Mouse (Mus musculus): ENCODE measurements at regions not wholly inside any gene's neighbourhood (a gene's known extent, or its start where the extent isn't known, plus 50 kb on each side); places are given as distances from the start of the nearest gene placed in this dataset.

DNA sequence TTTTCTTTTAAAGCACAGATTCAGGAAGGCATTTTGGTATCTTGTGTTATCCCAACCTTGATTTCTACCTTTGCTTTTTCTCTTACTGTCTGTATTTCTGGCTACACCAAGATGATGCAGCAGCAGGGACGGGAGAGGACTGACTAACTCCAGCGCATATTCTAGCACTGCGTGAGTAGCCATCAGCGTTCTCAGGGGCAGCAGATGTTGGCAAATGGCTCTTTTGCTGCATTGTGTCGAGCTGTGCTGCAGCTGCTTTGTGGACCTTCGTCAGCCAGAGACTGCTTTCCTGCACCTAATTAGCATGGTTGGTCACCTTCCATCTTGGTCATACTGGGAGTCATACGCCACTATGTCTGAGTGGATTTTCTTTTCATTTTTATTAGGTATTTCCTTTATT is 133.4 kb upstream of the D16Ertd472e start:
- no peaks in the 10 kb centered on the region for H3K4me1 ChIP-seq (ENCODE audit: control insufficient read depth, insufficient read depth, low read length)
- no peaks in the 10 kb centered on the region for H3K27me3 ChIP-seq (ENCODE audit: control insufficient read depth, insufficient read depth, low read length)
- no peak overlapping the region for H3K4me3 ChIP-seq (ENCODE audit: low read depth, low read length)
- H3K9ac ChIP-seq (ENCODE audit: low read length), result no peak overlapping the region
- no peaks in the 10 kb centered on the region for H3K36me3 ChIP-seq (ENCODE audit: control insufficient read depth, insufficient read depth, low read length)
- H3K9me3 ChIP-seq (ENCODE audit: control insufficient read depth, low read length), result no peaks in the 10 kb centered on the region
- ATAC-seq (ENCODE audit: insufficient read depth, low FRiP score, low TSS enrichment) (peak; percentile 48; the same call in 1 of the 2 replicates), DNase-seq (ENCODE audit: low spot score) (no peak)
- no peak overlapping the region for H3K4me2 ChIP-seq (ENCODE audit: low read depth)
- WGBS, result 69% methylated on average over 7 of the region's 7 CpGs
- H3K27ac ChIP-seq (ENCODE audit: low read depth, low read length), result no peak overlapping the region

DNA sequence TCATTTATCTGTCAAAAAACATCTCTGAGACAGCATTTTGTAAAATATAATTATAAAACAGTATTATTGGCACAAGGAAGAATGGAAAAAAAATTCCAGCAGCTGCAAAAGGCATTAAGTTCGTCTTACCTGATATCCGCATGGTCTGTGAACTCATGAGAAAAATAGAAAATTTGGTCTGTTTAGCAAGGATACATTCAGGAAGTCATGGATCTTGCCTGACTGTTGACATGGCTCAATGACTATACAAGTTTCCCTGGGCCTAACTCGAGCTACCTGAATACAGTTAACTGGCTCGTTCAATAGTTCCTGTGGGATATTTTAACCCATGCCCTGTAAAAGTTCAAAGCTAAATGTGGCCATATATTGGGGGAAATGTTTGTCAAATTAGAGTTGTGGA is 131.1 kb upstream of the D16Ertd472e start:
- Histone ChIP-seq H3K4me2 (ENCODE audit: low read depth) (no peak overlapping the region), H3K27me3 (ENCODE audit: control insufficient read depth, insufficient read depth, low read length) (no peaks in the 10 kb centered on the region), H3K9me3 (ENCODE audit: control insufficient read depth, low read length) (no peaks in the 10 kb centered on the region), H3K36me3 (ENCODE audit: control insufficient read depth, insufficient read depth, low read length) (no peaks in the 10 kb centered on the region), H3K4me1 (ENCODE audit: control insufficient read depth, insufficient read depth, low read length) (no peaks in the 10 kb centered on the region), H3K9ac (ENCODE audit: low read length) (no peak overlapping the region), H3K27ac (ENCODE audit: low read depth, low read length) (no peak overlapping the region), H3K4me3 (ENCODE audit: low read depth, low read length) (no peak overlapping the region)
- DNase-seq (ENCODE audit: low spot score) (no peak), ATAC-seq (ENCODE audit: insufficient read depth, low FRiP score, low TSS enrichment) (no peak)
- WGBS, result 80% methylated on average over 4 of the region's 4 CpGs

DNA sequence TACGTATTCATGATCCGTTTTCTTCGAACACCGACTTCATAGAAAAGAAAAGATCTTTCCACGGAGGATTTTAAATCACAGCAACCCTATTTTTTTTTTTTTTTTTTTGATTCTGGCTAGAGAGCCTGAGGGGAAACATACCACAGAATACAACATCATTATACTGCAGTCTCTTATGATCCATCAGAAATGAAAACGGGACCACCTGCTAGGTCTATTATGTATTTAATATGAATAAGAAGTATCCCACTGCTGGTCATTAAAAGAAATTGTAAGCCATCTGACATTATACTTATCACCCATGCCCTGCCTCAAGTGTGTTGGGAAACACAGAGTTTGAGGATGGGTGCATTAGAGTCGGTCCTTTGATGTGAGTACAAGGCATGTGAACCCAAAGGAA is 130.7 kb upstream of the D16Ertd472e start:
- ATAC-seq (ENCODE audit: insufficient read depth, low FRiP score, low TSS enrichment), result no peak
- 85% methylated on average over 7 of the region's 7 CpGs for WGBS

DNA sequence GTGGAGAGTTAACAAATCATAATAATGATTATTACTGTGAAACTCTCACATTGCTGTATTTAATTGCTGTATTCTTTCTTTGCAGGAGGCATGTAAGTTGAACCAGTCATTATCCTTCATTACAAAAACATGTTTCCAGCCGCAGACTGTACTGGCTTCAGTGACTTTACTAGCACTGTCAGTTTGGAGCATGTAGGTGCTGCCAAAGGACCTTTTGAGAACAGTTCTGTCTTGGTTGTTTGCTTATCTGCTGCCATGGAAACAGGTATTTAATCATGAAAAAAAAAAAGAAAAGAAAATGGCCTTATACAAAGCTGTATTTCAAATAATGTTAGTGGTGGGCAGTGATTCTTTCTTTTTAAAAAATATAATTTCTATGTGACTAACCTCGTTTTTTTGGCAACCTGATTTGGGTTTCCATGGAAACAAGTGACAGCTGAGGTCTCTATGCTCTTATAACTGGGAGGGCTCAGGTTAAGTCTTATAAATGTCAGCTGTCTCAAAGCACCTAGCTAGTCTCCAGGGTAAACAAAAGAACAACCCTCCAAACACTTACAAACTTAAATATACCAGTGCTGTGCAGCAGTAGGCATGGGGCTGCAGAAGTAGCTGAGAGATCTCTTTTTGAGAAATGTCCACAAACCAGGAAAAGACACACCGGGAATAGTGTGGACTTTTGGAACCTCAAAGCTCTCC is 121.2 kb upstream of the D16Ertd472e start:
- Histone ChIP-seq H3K4me2 (ENCODE audit: low read depth) (no peak overlapping the region), H3K9ac (ENCODE audit: low read length) (no peak overlapping the region), H3K36me3 (ENCODE audit: control insufficient read depth, insufficient read depth, low read length) (no peaks in the 10 kb centered on the region), H3K27me3 (ENCODE audit: control insufficient read depth, insufficient read depth, low read length) (no peaks in the 10 kb centered on the region), H3K4me3 (ENCODE audit: low read depth, low read length) (no peak overlapping the region), H3K9me3 (ENCODE audit: control insufficient read depth, low read length) (no peaks in the 10 kb centered on the region), H3K27ac (ENCODE audit: low read depth, low read length) (no peak overlapping the region), H3K4me1 (ENCODE audit: control insufficient read depth, insufficient read depth, low read length) (no peaks in the 10 kb centered on the region)
- no peak for ATAC-seq (ENCODE audit: insufficient read depth, low FRiP score, low TSS enrichment)
- WGBS, result 63% methylated on average over 3 of the region's 3 CpGs
- no peak for DNase-seq (ENCODE audit: low spot score)

More for the DNA sequence above, 130.7 kb upstream of the D16Ertd472e start:
- H3K4me2 ChIP-seq (ENCODE audit: low read depth), result no peak overlapping the region
- no peaks in the 10 kb centered on the region for H3K4me1 ChIP-seq (ENCODE audit: control insufficient read depth, insufficient read depth, low read length)
- no peak overlapping the region for H3K4me3 ChIP-seq (ENCODE audit: low read depth, low read length)
- no peak for DNase-seq (ENCODE audit: low spot score)
- H3K9me3 ChIP-seq (ENCODE audit: control insufficient read depth, low read length), result no peaks in the 10 kb centered on the region
- H3K27ac ChIP-seq (ENCODE audit: low read depth, low read length), result no peak overlapping the region
- H3K36me3 ChIP-seq (ENCODE audit: control insufficient read depth, insufficient read depth, low read length), result no peaks in the 10 kb centered on the region
- no peak overlapping the region for H3K9ac ChIP-seq (ENCODE audit: low read length)
- H3K27me3 ChIP-seq (ENCODE audit: control insufficient read depth, insufficient read depth, low read length), result no peaks in the 10 kb centered on the region

DNA sequence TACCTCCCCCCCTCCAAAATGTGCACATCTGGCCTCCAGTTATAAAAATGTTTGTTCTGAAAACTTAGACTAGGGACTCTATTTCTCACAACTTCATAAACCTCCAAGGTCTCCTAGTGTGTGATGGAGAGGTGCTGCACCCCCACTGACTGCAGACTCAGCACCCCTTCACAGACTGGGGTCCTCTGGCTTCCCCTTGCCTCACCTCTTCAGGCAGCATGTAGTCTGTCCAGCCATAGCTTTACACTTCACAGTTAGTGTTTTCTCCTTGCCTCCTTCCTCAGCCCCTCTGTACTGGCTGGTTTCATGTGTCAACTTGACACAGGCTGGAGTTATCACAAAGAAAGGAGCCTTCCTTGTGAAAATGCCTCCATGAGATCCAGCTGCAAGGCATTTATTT is 111.7 kb upstream of the D16Ertd472e start:
- H3K4me3 ChIP-seq (ENCODE audit: low read depth, low read length), result no peak overlapping the region
- H3K36me3 ChIP-seq (ENCODE audit: control insufficient read depth, insufficient read depth, low read length), result no peaks in the 10 kb centered on the region
- H3K27ac ChIP-seq (ENCODE audit: low read depth, low read length), result no peak overlapping the region
- H3K27me3 ChIP-seq (ENCODE audit: control insufficient read depth, insufficient read depth, low read length), result no peaks in the 10 kb centered on the region
- DNase-seq (ENCODE audit: low spot score) (peak; percentile 14), ATAC-seq (ENCODE audit: insufficient read depth, low FRiP score, low TSS enrichment) (no peak)
- no peak overlapping the region for H3K9ac ChIP-seq (ENCODE audit: low read length)
- no peaks in the 10 kb centered on the region for H3K9me3 ChIP-seq (ENCODE audit: control insufficient read depth, low read length)
- no peak overlapping the region for H3K4me2 ChIP-seq (ENCODE audit: low read depth)
- no peaks in the 10 kb centered on the region for H3K4me1 ChIP-seq (ENCODE audit: control insufficient read depth, insufficient read depth, low read length)

DNA sequence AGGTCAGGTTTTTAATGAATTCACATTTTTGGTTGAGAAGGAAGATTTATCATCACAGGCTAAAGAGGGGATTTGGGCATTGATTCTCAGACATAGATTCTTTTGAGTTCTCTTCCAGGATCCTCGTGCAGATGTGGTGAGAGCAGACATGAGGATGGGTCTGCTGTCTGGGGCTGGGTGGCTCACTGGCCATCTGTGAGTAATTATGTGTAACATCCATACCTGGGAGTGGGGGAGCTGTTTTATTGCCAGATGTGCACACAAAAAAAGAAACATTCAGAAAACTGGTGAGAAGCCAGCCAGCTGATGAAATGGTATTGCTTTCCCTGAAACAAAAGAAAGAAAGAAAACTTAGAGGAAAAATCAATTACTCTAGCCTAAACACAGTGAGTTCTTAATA is 108.7 kb upstream of the D16Ertd472e start:
- no peak overlapping the region for H3K27ac ChIP-seq (ENCODE audit: low read depth, low read length)
- 35% methylated on average over 1 of the region's 1 CpGs for WGBS
- DNase-seq (ENCODE audit: low spot score), result no peak
- H3K9ac ChIP-seq (ENCODE audit: low read length), result no peak overlapping the region
- no peak overlapping the region for H3K4me3 ChIP-seq (ENCODE audit: low read depth, low read length)
- ATAC-seq (ENCODE audit: insufficient read depth, low FRiP score, low TSS enrichment), result no peak
- H3K36me3 ChIP-seq (ENCODE audit: control insufficient read depth, insufficient read depth, low read length), result no peaks in the 10 kb centered on the region
- H3K9me3 ChIP-seq (ENCODE audit: control insufficient read depth, low read length), result no peaks in the 10 kb centered on the region
- no peaks in the 10 kb centered on the region for H3K27me3 ChIP-seq (ENCODE audit: control insufficient read depth, insufficient read depth, low read length)
- no peaks in the 10 kb centered on the region for H3K4me1 ChIP-seq (ENCODE audit: control insufficient read depth, insufficient read depth, low read length)
- no peak overlapping the region for H3K4me2 ChIP-seq (ENCODE audit: low read depth)

DNA sequence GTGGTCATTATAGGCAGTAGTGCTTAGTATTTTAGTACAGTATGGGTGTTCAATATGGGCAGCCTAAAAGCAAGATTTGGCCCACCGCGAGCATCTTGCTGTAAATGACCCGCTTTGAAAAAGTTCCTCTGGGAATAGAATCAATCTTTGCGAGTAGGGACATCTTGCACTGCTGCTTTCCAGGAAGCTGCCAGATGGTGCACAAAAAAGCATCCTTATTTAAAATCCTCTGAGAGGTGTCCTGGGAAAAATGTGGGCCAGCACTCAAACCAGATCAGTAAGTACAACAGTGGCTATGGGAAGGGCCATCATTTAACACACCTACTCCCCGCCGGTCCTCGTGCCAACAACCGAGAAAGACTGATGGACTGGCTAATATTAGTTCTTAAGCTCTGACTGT is 107.5 kb upstream of the D16Ertd472e start:
- WGBS, result 58% methylated on average over 8 of the region's 8 CpGs

DNA sequence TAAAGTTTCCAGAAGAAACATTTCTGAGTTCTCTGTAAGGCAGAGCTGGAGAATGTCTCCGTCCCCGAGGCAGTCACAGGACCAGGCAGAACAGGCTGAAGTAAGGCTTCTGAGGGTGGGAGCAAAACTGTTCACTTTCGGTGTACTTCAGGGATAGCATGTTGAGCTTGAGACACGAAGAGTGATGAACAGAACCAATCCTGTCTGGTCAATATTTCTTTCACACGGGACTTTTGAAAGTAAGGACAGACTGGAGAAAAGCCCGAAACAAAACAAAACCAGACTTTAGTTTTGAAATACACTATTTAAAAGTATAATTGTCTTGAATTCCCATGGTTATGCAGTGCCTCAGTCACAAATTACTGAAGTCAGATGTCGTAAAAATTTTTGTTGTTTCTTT is 84.6 kb upstream of the D16Ertd472e start:
- DNase-seq (ENCODE audit: low spot score) (no peak), ATAC-seq (ENCODE audit: insufficient read depth, low FRiP score, low TSS enrichment) (no peak)
- no peaks in the 10 kb centered on the region for H3K27me3 ChIP-seq (ENCODE audit: control insufficient read depth, insufficient read depth, low read length)
- no peak overlapping the region for H3K4me3 ChIP-seq (ENCODE audit: low read depth, low read length)
- no peaks in the 10 kb centered on the region for H3K36me3 ChIP-seq (ENCODE audit: control insufficient read depth, insufficient read depth, low read length)
- H3K9me3 ChIP-seq (ENCODE audit: control insufficient read depth, low read length), result no peaks in the 10 kb centered on the region
- 89% methylated on average over 7 of the region's 7 CpGs for WGBS
- no peak overlapping the region for H3K4me2 ChIP-seq (ENCODE audit: low read depth)
- no peak overlapping the region for H3K9ac ChIP-seq (ENCODE audit: low read length)
- no peaks in the 10 kb centered on the region for H3K4me1 ChIP-seq (ENCODE audit: control insufficient read depth, insufficient read depth, low read length)
- no peak overlapping the region for H3K27ac ChIP-seq (ENCODE audit: low read depth, low read length)

More for the DNA sequence above, 107.5 kb upstream of the D16Ertd472e start:
- Histone ChIP-seq H3K27ac (ENCODE audit: low read depth, low read length) (no peak overlapping the region), H3K9me3 (ENCODE audit: control insufficient read depth, low read length) (no peaks in the 10 kb centered on the region), H3K4me1 (ENCODE audit: control insufficient read depth, insufficient read depth, low read length) (no peaks in the 10 kb centered on the region), H3K4me3 (ENCODE audit: low read depth, low read length) (no peak overlapping the region), H3K9ac (ENCODE audit: low read length) (no peak overlapping the region), H3K36me3 (ENCODE audit: control insufficient read depth, insufficient read depth, low read length) (no peaks in the 10 kb centered on the region), H3K27me3 (ENCODE audit: control insufficient read depth, insufficient read depth, low read length) (no peaks in the 10 kb centered on the region), H3K4me2 (ENCODE audit: low read depth) (no peak overlapping the region)
- DNase-seq (ENCODE audit: low spot score) (peak; percentile 14), ATAC-seq (ENCODE audit: insufficient read depth, low FRiP score, low TSS enrichment) (no peak)

DNA sequence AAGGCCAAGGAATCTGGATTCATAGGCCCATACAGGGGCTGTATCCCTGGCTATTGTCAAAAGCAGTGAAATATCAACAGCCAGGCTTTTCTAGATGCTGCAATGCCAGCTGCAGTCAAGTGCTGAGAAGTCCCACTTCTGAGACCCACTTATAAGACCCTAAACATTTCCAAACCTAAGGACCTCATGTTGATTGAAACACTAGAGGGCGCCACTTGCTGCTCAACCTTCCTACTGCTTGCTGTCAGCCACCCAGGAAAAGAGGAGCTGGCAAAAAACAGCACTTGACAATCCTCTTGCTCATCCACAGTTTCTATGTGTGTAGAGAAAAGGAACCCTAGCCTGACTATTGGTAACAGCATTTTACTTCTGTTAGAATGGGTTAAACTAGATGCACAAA is 68.2 kb upstream of the D16Ertd472e start:
- Histone ChIP-seq H3K27me3 (ENCODE audit: control insufficient read depth, insufficient read depth, low read length) (no peaks in the 10 kb centered on the region), H3K4me1 (ENCODE audit: control insufficient read depth, insufficient read depth, low read length) (no peaks in the 10 kb centered on the region), H3K36me3 (ENCODE audit: control insufficient read depth, insufficient read depth, low read length) (no peaks in the 10 kb centered on the region), H3K9me3 (ENCODE audit: control insufficient read depth, low read length) (no peaks in the 10 kb centered on the region), H3K9ac (ENCODE audit: low read length) (no peak overlapping the region), H3K4me2 (ENCODE audit: low read depth) (no peak overlapping the region), H3K27ac (ENCODE audit: low read depth, low read length) (no peak overlapping the region), H3K4me3 (ENCODE audit: low read depth, low read length) (no peak overlapping the region)
- WGBS, result 6% methylated on average over 1 of the region's 1 CpGs
- ATAC-seq (ENCODE audit: insufficient read depth, low FRiP score, low TSS enrichment) (no peak), DNase-seq (ENCODE audit: low spot score) (peak; percentile 16)
